Mouse (Mus musculus) adrenal gland, adult 18-20 months (tissue): ENCODE results near the gene Fam110c. TPM values are rescaled to one million over a fixed set of nuclear protein-coding genes. Genes with fewer than 3 reads are reported as not detected.
A peak's percentile ranks its signal among the peaks of the same experiment; 100 is the strongest.

ENCODE experiments used
- DNase-seq, 2 experiments: peaks; one replicate each; pipeline ENCODE4 v3.0.0; 2021 to 2022; ENCODE audit warnings: low spot score in 2 of 2
- total RNA-seq, 2 experiments: library from RNA; stranded (reverse); gene quantifications; 1 replicate in 1 of 2; 2 replicates in 1 of 2; pipeline ENCODE4 v1.2.3; 2021

Fam110c gene
- total RNA-seq, 2 experiments from 2014 or later, result 0.61 to 1.2 TPM

DNA sequence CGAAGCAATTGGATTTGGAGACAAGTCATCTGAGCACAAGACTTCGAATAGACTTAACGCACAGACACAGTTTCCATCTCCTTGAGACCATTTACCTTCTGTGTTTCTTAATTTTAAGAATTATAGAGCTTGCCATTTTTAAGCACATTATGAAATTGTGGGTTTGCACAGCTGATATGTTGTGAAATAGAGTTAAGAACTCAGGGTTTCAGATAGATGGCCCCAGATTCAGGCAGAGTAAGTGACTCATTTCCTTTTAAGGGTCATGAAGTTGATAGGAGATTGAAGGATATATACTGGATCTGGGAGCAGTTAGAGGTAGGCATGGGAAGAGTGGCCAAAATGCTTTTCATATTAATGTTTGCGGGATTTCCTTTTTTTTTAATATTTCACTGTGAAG, 27.5 kb downstream of the Fam110c start:
- DNase-seq, result no peak

- no peak for DNase-seq
These were observed 28.2 kb downstream of the Fam110c start for GRCm38 (mm10) chr12:31101821-31102220.

GRCm38 (mm10) chr12:31116005-31116466, 42.4 kb downstream of the Fam110c start:
- DNase-seq, result peak; percentile 63 to 70

GRCm38 (mm10) chr12:31120535-31120934, 46.9 kb downstream of the Fam110c start:
- DNase-seq, result no peak

- DNase-seq, result no peak
These were observed 49.4 kb downstream of the Fam110c start for GRCm38 (mm10) chr12:31122892-31123622.

GRCm38 (mm10) chr12:31126071-31126470, 52.4 kb downstream of the Fam110c start:
- no peak for DNase-seq

- DNase-seq, result no peak
These were observed 55.9 kb downstream of the Fam110c start for GRCm38 (mm10) chr12:31129548-31129947.

Other genes with a start within 250 kb of the Fam110c start
- gene Alkal2, start 189.5 kb upstream of the Fam110c start, total RNA-seq, result under 1 TPM; 0.53 to 0.77 TPM
- 10 to 100 TPM; 48.9 to 54.4 TPM for gene Acp1, start 162.3 kb upstream of the Fam110c start, total RNA-seq
- gene Sh3yl1, start 162.2 kb upstream of the Fam110c start, total RNA-seq, result 1 to 10 TPM; 1.7 to 3.5 TPM
- not detected for gene Gm6993, start 166.9 kb downstream of the Fam110c start, total RNA-seq
- gene Lamb1, start 191.4 kb downstream of the Fam110c start, total RNA-seq, result 100 to 1,000 TPM; 135 to 197 TPM